Mouse (Mus musculus) hindbrain, embryonic 15.5 days (tissue): ENCODE measurements at regions not wholly inside any gene's neighbourhood (a gene's known extent, or its start where the extent isn't known, plus 50 kb on each side); places are given as distances from the start of the nearest gene placed in this dataset.

Experiments used
- ATAC-seq: fragments of 200-750 bp; cut with Nextera tagmentation; 2 replicates; pipeline ENCODE4 v1.8.0; 2017; ENCODE audit warnings: low read depth, moderate number of reproducible peaks, moderate TSS enrichment; ENCODE audit not compliant: low FRiP score
- H3K27ac ChIP-seq: fragments of 300-500 bp; sonication (generic); replicated peaks from 2 replicates; pipeline ENCODE4 v1.5.1; 2015; ENCODE audit warnings: mild to moderate bottlenecking, inconsistent platforms
- H3K27me3 ChIP-seq: fragments of 300-500 bp; sonication (generic); 2 replicates; pipeline ENCODE4 v1.6.1; 2015; ENCODE audit warnings: control low read depth, inconsistent platforms
- H3K36me3 ChIP-seq: fragments of 300-500 bp; sonication (generic); 2 replicates; pipeline ENCODE4 v1.6.1; 2015; ENCODE audit warnings: control low read depth, inconsistent platforms
- H3K4me1 ChIP-seq: fragments of 300-500 bp; sonication (generic); replicated peaks from 2 replicates; pipeline ENCODE4 v1.6.1; 2015; ENCODE audit warnings: control low read depth, inconsistent platforms
- H3K4me2 ChIP-seq: fragments of 300-500 bp; sonication (generic); 2 replicates; pipeline ENCODE4 v1.6.1; 2015; ENCODE audit warnings: moderate library complexity, mild to moderate bottlenecking, inconsistent platforms
- H3K4me3 ChIP-seq: fragments of 300-500 bp; sonication (generic); 2 replicates; pipeline ENCODE4 v1.5.1; 2015; ENCODE audit warnings: mild to moderate bottlenecking, inconsistent platforms
- H3K9ac ChIP-seq: fragments of 300-500 bp; sonication (generic); 2 replicates; pipeline ENCODE4 v1.6.1; 2015; ENCODE audit warnings: inconsistent platforms
- H3K9me3 ChIP-seq: fragments of 300-500 bp; sonication (generic); 2 replicates; pipeline ENCODE4 v1.6.1; 2016; ENCODE audit warnings: control low read depth, inconsistent platforms
- WGBS: fragments of 180-500 bp; shearing (Covaris S2); methylation state at CpG from one replicate; pipeline ENCODE4 v1.1.7; 2015; 5-methylcytosine and 5-hydroxymethylcytosine counted together

DNA sequence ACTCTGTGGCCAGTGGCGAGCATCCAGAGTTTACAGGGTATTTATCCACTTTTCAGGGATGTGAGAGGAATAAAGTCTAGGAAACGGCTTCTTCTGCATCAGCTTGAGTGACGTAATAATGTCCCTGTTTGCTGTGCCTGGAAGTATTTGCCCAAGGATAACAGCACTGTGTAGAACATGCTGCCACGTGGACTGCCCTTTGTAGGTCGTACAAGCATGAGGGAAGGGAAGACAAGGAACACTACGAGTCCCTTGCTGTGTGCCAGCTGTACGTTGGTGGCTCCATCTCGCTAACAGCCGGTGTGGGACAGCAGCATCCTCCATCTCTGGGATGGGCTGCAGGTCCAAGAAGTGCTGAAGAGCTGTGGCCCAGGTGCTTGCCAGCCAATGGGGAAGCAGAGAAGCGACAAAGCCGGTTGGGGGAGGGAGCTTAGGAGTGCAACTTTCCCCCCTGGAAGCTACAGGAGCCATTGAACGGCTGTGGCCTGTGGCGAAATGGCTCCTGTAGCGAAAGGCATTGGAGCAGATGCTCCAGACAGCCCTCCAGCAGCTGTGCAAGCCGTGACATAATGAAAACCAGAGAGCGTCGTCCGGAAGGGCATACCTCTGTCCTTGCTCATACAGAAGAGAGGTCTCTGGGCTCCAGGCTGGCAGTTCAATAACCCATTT is 65.0 kb upstream of the Epcam start:
- H3K27ac ChIP-seq, result peak overlapping the region; percentile 17
- no peak overlapping the region for H3K4me3 ChIP-seq
- peak overlapping the region; percentile 5; the same call in 1 of the 2 replicates for H3K9ac ChIP-seq

DNA sequence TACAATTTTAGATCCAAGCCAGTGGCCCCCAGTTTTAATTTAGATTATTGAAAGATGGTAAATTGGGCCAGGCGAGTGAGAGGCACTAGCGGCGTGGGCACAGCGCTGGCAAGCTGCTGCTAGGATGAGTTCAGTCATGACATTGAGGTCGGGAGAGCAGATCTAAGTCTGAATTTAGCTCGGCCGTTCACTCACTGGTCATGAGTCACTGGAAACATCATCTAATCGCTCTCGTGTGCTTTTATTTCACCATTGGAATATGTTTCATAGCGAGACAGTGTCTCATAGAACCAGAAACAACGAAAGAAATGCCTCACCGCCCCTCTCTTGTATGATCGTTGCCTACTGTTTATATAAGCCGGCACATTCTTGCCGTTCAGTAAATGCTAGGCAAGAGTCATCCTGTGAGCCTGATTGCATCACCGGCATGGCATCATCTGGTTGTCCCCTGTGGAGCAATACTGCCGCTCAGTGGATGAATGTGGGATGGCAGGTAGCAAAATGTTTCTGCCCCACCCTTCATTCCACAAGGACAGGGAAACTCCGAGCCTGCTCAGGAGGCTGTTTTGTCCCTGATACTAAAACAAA is 64.3 kb upstream of the Epcam start:
- Histone ChIP-seq H3K36me3 (no peaks in the 10 kb centered on the region), H3K4me2 (peak overlapping the region; percentile 47), H3K9ac (peak overlapping the region; percentile 5; the same call in 1 of the 2 replicates), H3K9me3 (no peaks in the 10 kb centered on the region), H3K4me3 (0 out of 2 replicates have a peak overlapping the region, but pooled peaks have one; percentile 9), H3K27me3 (no peaks in the 10 kb centered on the region), H3K4me1 (peaks cover 14% of the 10 kb centered on the region), H3K27ac (peak overlapping the region; percentile 17)
- 10% methylated on average over 18 of the region's 18 CpGs for WGBS
- peak; percentile 91 for ATAC-seq

More for the DNA sequence above, 65.0 kb upstream of the Epcam start:
- ATAC-seq, result peak; percentile 68
- H3K4me1 ChIP-seq, result peaks cover 14% of the 10 kb centered on the region
- no peaks in the 10 kb centered on the region for H3K27me3 ChIP-seq
- H3K4me2 ChIP-seq, result peak overlapping the region; percentile 47
- WGBS, result 39% methylated on average over 18 of the region's 18 CpGs
- H3K36me3 ChIP-seq, result no peaks in the 10 kb centered on the region
- no peaks in the 10 kb centered on the region for H3K9me3 ChIP-seq

DNA sequence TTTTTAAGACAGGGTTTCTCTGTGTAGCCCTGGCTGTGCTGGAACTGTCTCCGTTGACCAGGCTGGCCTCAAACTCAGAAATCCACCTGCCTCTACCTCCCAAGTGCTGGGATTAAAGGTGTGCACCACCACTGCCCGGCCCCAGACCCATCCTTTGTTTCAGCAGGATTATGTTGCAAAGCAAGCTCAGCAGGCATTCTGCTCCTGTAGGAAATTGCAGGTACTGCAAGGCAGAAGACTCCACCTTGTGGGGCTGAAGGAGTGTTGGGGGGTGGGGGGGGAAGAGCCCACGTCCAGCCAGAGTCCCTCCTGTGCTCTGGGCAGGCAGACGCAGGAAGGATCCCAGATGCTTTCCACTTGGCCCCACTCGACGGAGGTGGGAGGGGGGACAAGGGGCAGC is 52.2 kb upstream of the Epcam start:
- Histone ChIP-seq H3K4me3 (no peak overlapping the region), H3K36me3 (no peaks in the 10 kb centered on the region), H3K9me3 (peaks cover 5% of the 10 kb centered on the region; the same call in 1 of the 2 replicates), H3K4me1 (no peaks in the 10 kb centered on the region), H3K27me3 (no peaks in the 10 kb centered on the region), H3K4me2 (no peak overlapping the region), H3K27ac (no peak overlapping the region), H3K9ac (no peak overlapping the region)
- WGBS, result 56% methylated on average over 6 of the region's 6 CpGs
- no peak for ATAC-seq

DNA sequence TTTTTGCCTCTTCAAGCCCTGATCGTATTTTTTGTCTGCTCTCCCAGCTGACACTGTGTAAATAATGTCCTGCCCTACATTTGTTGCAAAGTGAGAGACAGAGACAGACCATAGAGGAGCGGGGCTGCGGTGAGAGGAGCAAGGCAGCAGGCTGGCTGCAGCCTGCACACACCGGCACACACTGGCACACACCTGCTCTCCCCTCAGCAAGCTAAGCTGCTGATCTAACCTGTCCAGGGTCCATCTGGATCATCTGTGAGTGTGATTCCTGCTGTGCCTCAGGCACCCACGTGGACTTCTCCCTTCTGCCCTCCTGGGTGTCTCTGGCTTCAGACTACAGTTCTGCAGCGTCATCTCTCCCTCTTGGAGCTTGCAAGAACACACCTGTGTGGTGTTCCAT is 50.4 kb upstream of the Epcam start:
- ATAC-seq, result no peak
- no peak overlapping the region for H3K9ac ChIP-seq

More for the DNA sequence above, 50.4 kb upstream of the Epcam start:
- Histone ChIP-seq H3K4me3 (no peak overlapping the region), H3K4me1 (no peaks in the 10 kb centered on the region), H3K9me3 (peaks cover 5% of the 10 kb centered on the region; the same call in 1 of the 2 replicates), H3K4me2 (no peak overlapping the region), H3K27me3 (no peaks in the 10 kb centered on the region), H3K27ac (no peak overlapping the region), H3K36me3 (no peaks in the 10 kb centered on the region)
- 60% methylated on average over 6 of the region's 6 CpGs for WGBS
